Mouse (Mus musculus) c-Kit-negative CD71-positive TER-119-positive erythroid progenitor cells, embryonic 14.5 days (primary cell): ENCODE results near the gene Ccdc73.

Experiments
- DNase-seq: peaks from one replicate; pipeline ENCODE4 v3.0.0-alpha.2; 2013; ENCODE audit warnings: low read depth, low spot score

Ccdc73 gene

DNA sequence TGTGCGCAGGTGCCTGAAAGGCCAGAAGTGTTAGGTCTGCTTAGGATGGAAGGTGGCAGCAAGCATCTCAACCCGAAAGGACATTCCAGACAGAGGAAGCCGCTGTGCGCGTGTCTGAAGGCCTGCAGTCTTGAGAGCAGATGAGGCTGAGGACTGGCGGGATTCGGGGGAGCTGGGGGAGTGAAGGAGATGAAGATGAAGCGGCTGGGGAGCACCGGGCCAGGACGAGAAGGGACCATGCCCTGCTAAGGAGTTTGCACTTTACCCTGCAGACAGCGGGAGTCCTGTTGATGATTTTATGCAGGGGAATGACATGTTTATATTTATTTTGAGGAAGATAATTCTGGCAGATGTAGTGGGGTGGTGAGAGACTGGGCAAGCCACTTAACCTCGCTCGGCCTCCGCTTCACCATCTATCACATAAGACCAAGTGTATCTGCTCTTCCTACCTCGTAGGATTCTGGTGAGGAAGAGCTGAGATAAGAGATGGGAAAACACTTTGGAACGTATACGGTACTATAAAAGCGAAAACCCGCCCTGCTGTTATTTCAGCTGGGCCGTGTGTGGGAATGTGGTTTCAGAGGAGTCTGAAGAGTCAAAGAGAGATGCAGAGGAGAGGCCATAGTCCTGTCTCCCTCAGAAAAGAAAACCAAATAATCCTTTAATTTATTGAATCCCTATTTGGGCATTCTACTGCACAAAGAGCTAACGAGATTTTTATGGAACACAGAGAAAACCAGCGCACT is 159.5 kb downstream of the Ccdc73 start:
- DNase-seq: no peak

- no peak for DNase-seq
Observed at GRCm38 (mm10) chr2:105028806-105029205, 161.2 kb downstream of the Ccdc73 start.

GRCm38 (mm10) chr2:105030505-105030904 is 162.9 kb downstream of the Ccdc73 start:
- no peak for DNase-seq

GRCm38 (mm10) chr2:105034084-105034483 is 166.5 kb downstream of the Ccdc73 start:
- no peak for DNase-seq

DNA sequence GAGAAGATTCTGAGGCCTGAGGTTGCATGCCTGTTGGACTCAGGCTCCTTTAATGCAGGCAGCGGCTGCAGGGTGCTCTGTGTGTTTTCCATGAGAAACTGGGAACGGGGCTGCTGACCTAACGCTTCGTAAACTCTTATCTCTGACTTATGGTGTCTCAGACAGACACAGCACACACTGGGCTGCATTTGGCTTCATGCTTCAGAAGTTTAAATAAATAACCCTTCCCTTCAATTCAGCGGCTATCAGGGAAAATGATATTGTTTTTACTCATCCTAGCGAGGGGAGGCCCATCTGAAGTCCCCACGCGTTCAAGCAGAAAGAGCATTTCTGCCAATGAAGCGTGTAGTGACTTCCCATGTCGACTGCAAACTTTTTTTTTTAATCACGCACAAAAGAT is 168.4 kb downstream of the Ccdc73 start:
- DNase-seq: no peak

DNA sequence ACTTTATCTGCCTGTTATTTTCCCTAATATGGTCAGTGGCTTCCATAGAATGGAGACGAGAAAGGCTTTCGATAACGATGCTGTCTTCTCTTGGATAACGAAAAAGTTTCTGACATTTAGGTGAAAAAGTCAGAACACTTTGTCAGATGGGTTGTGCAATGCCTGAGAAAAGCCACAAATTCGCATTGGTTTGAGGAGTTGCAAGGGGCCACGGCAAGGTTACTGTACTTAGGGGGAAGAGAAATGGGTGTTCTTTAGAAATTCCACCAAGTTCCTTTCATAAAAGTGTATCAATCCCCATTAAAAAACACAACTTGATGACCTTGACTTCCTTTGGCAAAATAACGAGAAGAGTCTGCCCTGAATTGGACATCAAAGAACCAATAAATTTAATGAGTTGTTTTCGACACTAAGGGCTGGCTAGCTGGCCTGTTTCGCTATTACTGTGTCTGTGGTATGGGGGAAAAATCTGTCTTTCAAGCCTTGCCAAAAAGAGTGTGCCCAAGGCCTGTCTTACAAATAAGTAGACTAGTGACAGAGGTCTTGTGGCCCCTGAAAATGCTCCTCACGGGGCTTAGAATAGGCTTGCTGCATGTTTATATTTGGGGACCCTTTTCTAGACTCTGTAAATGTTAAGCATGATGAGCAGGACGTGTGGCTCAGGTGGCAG is 168.9 kb downstream of the Ccdc73 start:
- no peak for DNase-seq

DNA sequence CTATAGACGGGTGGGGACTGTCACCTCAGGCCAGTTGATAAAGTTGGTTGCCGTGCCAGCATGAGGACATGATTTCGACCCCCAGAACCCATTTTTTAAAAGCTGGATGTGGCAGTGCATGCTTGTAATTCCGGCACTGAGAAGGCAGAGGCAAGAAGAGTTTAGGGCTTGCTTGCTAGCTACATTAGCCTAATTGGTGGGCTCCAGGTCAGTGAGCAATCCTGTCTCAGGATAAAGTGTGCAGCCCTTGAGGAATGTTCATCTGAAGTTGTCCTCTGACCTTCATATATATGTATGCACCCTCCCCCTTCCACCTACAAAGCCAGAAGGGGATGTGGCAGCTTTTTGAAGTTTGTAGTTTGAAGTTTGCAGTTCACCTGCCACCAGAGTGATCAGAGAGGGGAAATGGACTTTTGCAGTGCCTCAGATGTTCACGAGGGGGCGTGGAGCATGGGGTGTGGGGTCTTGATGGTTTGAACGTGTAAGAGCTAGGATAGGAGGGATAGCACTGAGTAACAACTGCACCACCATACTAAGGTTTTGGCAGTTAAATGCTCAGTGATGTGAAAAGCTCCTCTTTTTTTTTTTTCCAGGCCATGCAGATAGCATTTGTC is 170.5 kb downstream of the Ccdc73 start:
- DNase-seq: no peak

GRCm38 (mm10) chr2:105038879-105039278 is 171.3 kb downstream of the Ccdc73 start:
- DNase-seq: no peak

- no peak for DNase-seq
Observed at GRCm38 (mm10) chr2:105040859-105041258, 173.3 kb downstream of the Ccdc73 start.

GRCm38 (mm10) chr2:105043152-105043551 is 175.5 kb downstream of the Ccdc73 start:
- no peak for DNase-seq

- no peak for DNase-seq
Observed at GRCm38 (mm10) chr2:105048301-105048700, 180.7 kb downstream of the Ccdc73 start.

- no peak for DNase-seq
Observed at GRCm38 (mm10) chr2:105055529-105055928, 187.9 kb downstream of the Ccdc73 start.

GRCm38 (mm10) chr2:105058577-105059116 is 191.0 kb downstream of the Ccdc73 start:
- DNase-seq: no peak

DNA sequence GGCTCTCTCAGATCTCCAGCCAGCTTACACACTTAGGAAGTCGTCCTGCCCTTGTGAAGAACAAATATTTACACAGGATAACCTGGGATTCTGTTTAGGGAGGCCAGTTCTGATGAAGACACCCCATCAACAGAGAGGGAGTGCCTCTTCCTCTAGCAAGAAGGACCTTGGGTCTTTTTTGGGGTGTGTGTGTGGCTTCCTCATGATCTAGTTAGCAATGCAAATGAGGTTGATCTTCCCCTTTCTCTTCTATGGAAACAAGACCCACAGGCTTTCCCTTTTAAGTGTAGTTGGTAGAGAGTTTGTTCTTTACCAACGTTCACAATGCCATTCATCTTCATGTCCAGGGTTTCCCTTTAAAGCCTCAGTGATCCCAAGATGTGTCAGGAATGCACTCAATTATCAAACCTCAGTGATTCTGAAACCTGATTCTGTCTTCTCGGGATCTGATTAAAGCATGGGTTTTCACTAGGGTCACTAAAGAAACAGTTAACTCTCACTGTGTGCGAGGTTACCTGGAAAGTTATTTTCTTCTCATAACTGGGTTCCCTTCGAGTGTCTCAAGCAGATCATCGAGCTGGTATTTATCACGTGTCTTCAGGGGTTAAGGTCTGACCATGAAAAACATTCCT is 195.3 kb downstream of the Ccdc73 start:
- DNase-seq: no peak
